Mouse (Mus musculus) hindbrain, postnatal 0 days (tissue): ENCODE measurements around the gene Ppp2r5d. TPM values are rescaled to one million over a fixed set of nuclear protein-coding genes. Genes with fewer than 3 reads are reported as not detected.

Experiments
- ATAC-seq: fragments of 200-750 bp; cut with Nextera tagmentation; 2 replicates; pipeline ENCODE4 v1.8.0; 2017; ENCODE audit warnings: mild to moderate bottlenecking, moderate TSS enrichment, moderate library complexity
- DNase-seq: peaks from one replicate; pipeline ENCODE4 v3.0.0-alpha.2; 2015; ENCODE audit warnings: low spot score
- H3K27ac ChIP-seq: fragments of 300-500 bp; sonication (generic); 2 replicates; pipeline ENCODE4 v1.5.1; 2014; ENCODE audit warnings: mild to moderate bottlenecking
- H3K27me3 ChIP-seq: fragments of 300-500 bp; sonication (generic); 2 replicates; pipeline ENCODE4 v1.6.1; 2014; ENCODE audit warnings: low read length, mixed read lengths; ENCODE audit not compliant: insufficient read depth
- H3K36me3 ChIP-seq: fragments of 300-500 bp; sonication (generic); 2 replicates; pipeline ENCODE4 v1.6.1; 2014; ENCODE audit warnings: low read length, mixed read lengths; ENCODE audit not compliant: insufficient read depth
- H3K4me1 ChIP-seq: fragments of 300-500 bp; sonication (generic); 2 replicates; pipeline ENCODE4 v1.6.1; 2014; ENCODE audit warnings: antibody characterized with exemption, low read length, mixed read lengths; ENCODE audit not compliant: insufficient read depth
- H3K4me2 ChIP-seq: fragments of 300-500 bp; sonication (generic); 2 replicates; pipeline ENCODE4 v1.6.1; 2014; ENCODE audit warnings: low read depth, mild to moderate bottlenecking, low read length, moderate library complexity, mixed read lengths
- H3K4me3 ChIP-seq: fragments of 300-500 bp; sonication (generic); 2 replicates; pipeline ENCODE4 v1.5.1; 2014; ENCODE audit warnings: low read length
- H3K9ac ChIP-seq: fragments of 300-500 bp; sonication (generic); replicated peaks from 2 replicates; pipeline ENCODE4 v1.6.1; 2014; ENCODE audit warnings: mild to moderate bottlenecking, low read length, moderate library complexity, mixed read lengths
- H3K9me3 ChIP-seq: fragments of 300-500 bp; sonication (generic); 2 replicates; pipeline ENCODE4 v1.6.1; 2016; ENCODE audit warnings: low read length, mixed read lengths
- CTCF ChIP-seq: IDR thresholded peaks from 2 replicates; pipeline ENCODE4 v1.5.1; 2016; ENCODE audit warnings: antibody characterized with exemption, control low read depth, low read depth
- WGBS: fragments of 180-500 bp; shearing (Covaris S2); extraction: QIAGEN DNeasy Blood & Tissue Kit; methylation state at CpG from one replicate; pipeline ENCODE4 v1.1.7; 2014; 5-methylcytosine and 5-hydroxymethylcytosine counted together
- polyA plus RNA-seq: library from polyadenylated mRNA; unstranded; fragments of >200 nt; fragmentation: Nextera tagmentation; extraction: Ambion mirVana; gene quantifications from 2 replicates; pipeline ENCODE4 v1.2.1, GENCODE M21; 2015
- total RNA-seq: library from RNA; depleted of rRNA; stranded (reverse); fragments of >200 nt; gene quantifications from 2 replicates; pipeline ENCODE4 v1.2.3, GENCODE M21; 2014

Ppp2r5d gene
- total and polyA plus RNA-seq, 2 experiments from 2014 or later = 89.6 to 129 TPM

- Histone ChIP-seq H3K4me1 (peaks cover 23% of the 10 kb centered on the region), H3K27ac (no peak overlapping the region), H3K36me3 (0 out of 2 replicates have a peak, but pooled peaks cover 2% of the 10 kb centered on the region), H3K9me3 (no peaks in the 10 kb centered on the region), H3K27me3 (no peaks in the 10 kb centered on the region), H3K4me2 (0 out of 2 replicates have a peak overlapping the region, but pooled peaks have one; percentile 97), H3K4me3 (no peak overlapping the region), H3K9ac (no peak overlapping the region; the same call in 1 of the 2 replicates)
- WGBS = 97% methylated on average over 7 of the region's 7 CpGs
- DNase-seq = no peak
- no peak for ATAC-seq
- no peak for TF ChIP-seq CTCF
Observed at GRCm38 (mm10) chr17:46647279-46647678, 57.6 kb downstream of the Ppp2r5d start.

- peaks cover 10% of the 10 kb centered on the region; the same call in 1 of the 2 replicates for H3K36me3 ChIP-seq
- no peaks in the 10 kb centered on the region for H3K27me3 ChIP-seq
- peak overlapping the region; percentile 59 for H3K4me3 ChIP-seq
- no peak for ATAC-seq
- DNase-seq = no peak
- WGBS = under 1% methylated on average over 19 of the region's 19 CpGs
- no peaks in the 10 kb centered on the region for H3K9me3 ChIP-seq
- peaks cover 15% of the 10 kb centered on the region for H3K4me1 ChIP-seq
- H3K4me2 ChIP-seq = peak overlapping the region; percentile 97
- peak overlapping the region; percentile 69 for H3K9ac ChIP-seq
- TF ChIP-seq CTCF = no peak
- peak overlapping the region; percentile 85 for H3K27ac ChIP-seq
Observed at GRCm38 (mm10) chr17:46646322-46646662, 58.6 kb downstream of the Ppp2r5d start.

GRCm38 (mm10) chr17:46645561-46646321 lies 59.2 kb downstream of the Ppp2r5d start, which contains the start of the genes Klc4 and Mrpl2:
Gene Klc4 (minus strand): TSS chr17:46646022.
Gene Mrpl2 (plus strand): TSS chr17:46646229.
- H3K9ac ChIP-seq = peak within 1 kb of the TSS; percentile 77
- H3K27me3 ChIP-seq = no peaks in the 10 kb centered on the region
- peak within 1 kb of the TSS; percentile 97 for H3K4me2 ChIP-seq
- peaks cover 10% of the 10 kb centered on the region; the same call in 1 of the 2 replicates for H3K4me1 ChIP-seq
- peaks cover 10% of the 10 kb centered on the region; the same call in 1 of the 2 replicates for H3K36me3 ChIP-seq
- peak within 1 kb of the TSS; percentile 59 for H3K4me3 ChIP-seq
- H3K9me3 ChIP-seq = no peaks in the 10 kb centered on the region
- DNase-seq (peak; percentile 98), ATAC-seq (peak; percentile 75)
- no peak for TF ChIP-seq CTCF
- under 1% methylated on average over 52 of the region's 53 CpGs for WGBS
- H3K27ac ChIP-seq = peak within 1 kb of the TSS; percentile 85

GRCm38 (mm10) chr17:46644916-46645475 lies 59.9 kb downstream of the Ppp2r5d start:
- Histone ChIP-seq H3K4me1 (peaks cover 8% of the 10 kb centered on the region; the same call in 1 of the 2 replicates), H3K4me2 (peak overlapping the region; percentile 94), H3K27ac (peak overlapping the region; percentile 45; the same call in 1 of the 2 replicates), H3K9me3 (no peaks in the 10 kb centered on the region), H3K27me3 (no peaks in the 10 kb centered on the region), H3K36me3 (peaks cover 17% of the 10 kb centered on the region), H3K4me3 (peak overlapping the region; percentile 59), H3K9ac (peak overlapping the region; percentile 77)
- no peak for DNase-seq
- TF ChIP-seq CTCF = no peak
- 6% methylated on average over 11 of the region's 11 CpGs for WGBS
- ATAC-seq = no peak

- H3K9me3 ChIP-seq = no peaks in the 10 kb centered on the region
- H3K27ac ChIP-seq = no peak overlapping the region
- peak overlapping the region; percentile 59 for H3K4me3 ChIP-seq
- H3K9ac ChIP-seq = peak overlapping the region; percentile 77; the same call in 1 of the 2 replicates
- no peaks in the 10 kb centered on the region for H3K27me3 ChIP-seq
- TF ChIP-seq CTCF = no peak
- peaks cover 19% of the 10 kb centered on the region for H3K36me3 ChIP-seq
- peaks cover 8% of the 10 kb centered on the region; the same call in 1 of the 2 replicates for H3K4me1 ChIP-seq
- H3K4me2 ChIP-seq = peak overlapping the region; percentile 94
- WGBS = 89% methylated on average over 12 of the region's 12 CpGs
- no peak for ATAC-seq
- DNase-seq = no peak
Observed at GRCm38 (mm10) chr17:46644152-46644805, 60.6 kb downstream of the Ppp2r5d start.

- Histone ChIP-seq H3K9me3 (no peaks in the 10 kb centered on the region), H3K4me3 (no peak overlapping the region), H3K27ac (no peak overlapping the region), H3K36me3 (peaks cover 26% of the 10 kb centered on the region), H3K27me3 (no peaks in the 10 kb centered on the region), H3K4me1 (peaks cover 8% of the 10 kb centered on the region; the same call in 1 of the 2 replicates), H3K4me2 (no peak overlapping the region), H3K9ac (no peak overlapping the region)
- DNase-seq (no peak), ATAC-seq (no peak)
- no peak for TF ChIP-seq CTCF
- WGBS = 95% methylated on average over 17 of the region's 17 CpGs
Observed at GRCm38 (mm10) chr17:46642060-46642459, 62.9 kb downstream of the Ppp2r5d start.
